Mouse (Mus musculus) liver, embryonic 16.5 days (tissue): ENCODE data around the gene Adam11. TPM values are rescaled to one million over a fixed set of nuclear protein-coding genes. Genes with fewer than 3 reads are reported as not detected.

Experiments
- ATAC-seq: fragments of 200-750 bp; cut with Nextera tagmentation; 2 replicates; pipeline ENCODE4 v1.8.0; 2017; ENCODE audit warnings: low read depth, mild to moderate bottlenecking, moderate number of reproducible peaks, moderate library complexity
- H3K27ac ChIP-seq: fragments of 300-500 bp; sonication (generic); 2 replicates; pipeline ENCODE4 v1.5.1; 2014; ENCODE audit warnings: mild to moderate bottlenecking, low read length
- H3K27me3 ChIP-seq: fragments of 300-500 bp; sonication (generic); 2 replicates; pipeline ENCODE4 v1.6.1; 2014; ENCODE audit warnings: low read depth, low read length, mixed read lengths; ENCODE audit not compliant: control insufficient read depth, insufficient read depth
- H3K36me3 ChIP-seq: fragments of 300-500 bp; sonication (generic); 2 replicates; pipeline ENCODE4 v1.6.1; 2014; ENCODE audit warnings: mild to moderate bottlenecking; ENCODE audit not compliant: control insufficient read depth, insufficient read depth
- H3K4me1 ChIP-seq: fragments of 300-500 bp; sonication (generic); 2 replicates; pipeline ENCODE4 v1.6.1; 2014; ENCODE audit warnings: low read depth, low read length, mixed read lengths; ENCODE audit not compliant: control insufficient read depth
- H3K4me2 ChIP-seq: fragments of 300-500 bp; sonication (generic); 2 replicates; pipeline ENCODE4 v1.6.1; 2014; ENCODE audit warnings: low read depth, low read length, mixed read lengths
- H3K4me3 ChIP-seq: fragments of 300-500 bp; sonication (generic); 2 replicates; pipeline ENCODE4 v1.5.1; 2014; ENCODE audit warnings: low read depth, mild to moderate bottlenecking, low read length
- H3K9ac ChIP-seq: fragments of 300-500 bp; sonication (generic); 2 replicates; pipeline ENCODE4 v1.6.1; 2014; ENCODE audit warnings: low read depth, low read length
- H3K9me3 ChIP-seq: fragments of 300-500 bp; sonication (generic); replicated peaks from 2 replicates; pipeline ENCODE4 v1.6.1; 2016; ENCODE audit warnings: low read length; ENCODE audit not compliant: control insufficient read depth
- WGBS: fragments of 180-500 bp; shearing (Covaris S2); extraction: QIAGEN DNeasy Blood & Tissue Kit; methylation state at CpG from one replicate; pipeline ENCODE4 v1.1.7; 2014; ENCODE audit not compliant: insufficient replicate concordance; 5-methylcytosine and 5-hydroxymethylcytosine counted together
- polyA plus RNA-seq: library from polyadenylated mRNA; unstranded; fragments of >200 nt; fragmentation: Nextera tagmentation; extraction: Ambion mirVana; gene quantifications from 2 replicates; pipeline ENCODE4 v1.2.1, GENCODE M21; 2015

Gene Adam11
- polyA plus RNA-seq, 1 experiment from 2014 or later = 0.35 TPM

DNA sequence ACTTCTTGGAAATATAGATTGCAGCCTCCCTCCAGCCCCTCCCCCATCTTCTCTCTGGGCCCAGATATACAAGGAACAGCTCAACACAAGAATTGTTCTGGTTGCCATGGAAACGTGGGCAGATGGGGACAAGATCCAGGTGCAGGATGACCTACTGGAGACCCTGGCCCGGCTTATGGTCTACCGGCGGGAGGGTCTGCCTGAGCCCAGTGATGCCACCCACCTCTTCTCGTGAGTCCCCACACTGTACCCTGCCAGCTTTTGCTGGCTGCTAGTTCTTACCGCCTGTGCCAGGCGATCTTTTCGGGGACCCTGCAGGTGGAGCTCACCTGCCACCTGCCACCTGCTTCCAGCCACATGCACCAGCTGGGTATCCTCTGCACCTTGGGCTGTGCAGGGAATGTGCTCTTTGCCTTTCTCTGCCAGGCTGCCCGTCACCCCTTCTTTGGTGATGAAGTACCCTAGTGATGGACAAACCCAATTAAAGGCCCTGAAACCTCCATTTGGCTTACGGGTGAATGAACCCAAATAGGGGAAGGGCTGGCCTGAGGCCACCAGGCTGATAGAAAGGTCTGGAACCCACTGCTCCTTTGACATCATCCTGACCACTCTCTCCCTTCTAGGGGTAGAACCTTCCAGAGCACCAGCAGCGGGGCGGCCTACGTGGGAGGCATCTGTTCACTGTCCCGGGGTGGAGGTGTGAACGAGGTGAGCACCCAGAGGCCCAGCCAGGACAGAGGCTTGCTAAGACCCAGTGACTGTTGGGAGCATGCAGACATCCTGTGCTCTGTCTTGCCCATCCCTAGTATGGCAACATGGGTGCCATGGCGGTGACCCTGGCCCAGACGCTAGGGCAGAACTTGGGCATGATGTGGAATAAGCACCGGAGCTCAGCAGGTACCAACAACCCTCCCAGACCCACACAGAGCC, 11.8 kb downstream of the Adam11 start:
- WGBS = 63% methylated on average over 18 of the region's 18 CpGs

DNA sequence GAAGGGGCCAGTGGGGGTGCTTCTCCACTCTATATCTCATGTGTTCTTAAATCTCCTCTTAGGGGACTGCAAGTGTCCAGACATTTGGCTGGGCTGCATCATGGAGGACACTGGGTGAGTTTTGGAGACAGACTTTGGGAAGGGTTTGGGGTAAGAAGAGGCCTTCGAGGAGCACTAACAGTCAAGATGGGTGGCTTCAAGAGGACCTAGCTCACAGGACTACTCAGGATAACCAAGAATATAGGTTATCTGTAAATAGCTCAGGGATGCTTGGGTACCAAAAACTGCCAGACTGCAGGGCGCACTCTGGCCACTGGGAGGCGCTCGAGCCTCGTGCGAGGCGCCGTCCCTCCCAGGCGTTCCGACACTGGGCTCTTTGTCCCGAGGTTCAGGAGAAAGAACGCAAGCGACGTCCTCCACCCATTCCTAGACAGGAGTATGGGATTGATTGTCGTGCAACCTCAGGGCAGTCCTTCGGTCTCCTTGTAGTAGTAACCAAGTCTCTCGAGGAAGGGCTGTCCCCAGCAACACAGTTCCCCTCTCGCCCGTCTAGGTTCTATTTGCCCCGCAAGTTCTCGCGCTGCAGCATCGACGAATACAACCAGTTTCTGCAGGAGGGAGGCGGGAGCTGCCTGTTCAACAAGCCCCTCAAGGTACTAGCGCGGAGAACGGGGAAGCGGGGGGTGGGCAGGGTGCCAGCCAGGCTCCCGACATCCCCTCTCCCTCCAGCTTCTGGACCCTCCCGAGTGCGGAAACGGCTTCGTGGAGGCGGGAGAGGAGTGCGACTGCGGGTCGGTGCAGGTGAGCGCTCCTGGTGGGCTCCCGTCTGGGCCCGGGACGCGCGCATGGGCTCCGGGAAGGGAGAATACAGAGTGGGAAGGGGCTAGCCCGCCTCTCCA, 12.7 kb downstream of the Adam11 start:
- Histone ChIP-seq H3K4me3 (peak overlapping the region; percentile 49), H3K9me3 (no peaks in the 10 kb centered on the region), H3K36me3 (no peaks in the 10 kb centered on the region), H3K27me3 (peaks cover 20% of the 10 kb centered on the region), H3K4me2 (peak overlapping the region; percentile 70), H3K4me1 (peaks cover 6% of the 10 kb centered on the region), H3K27ac (no peak overlapping the region), H3K9ac (no peak overlapping the region)
- WGBS = under 1% methylated on average over 46 of the region's 46 CpGs
- peak; percentile 27; the same call in 1 of the 2 replicates for ATAC-seq

More for the DNA sequence above, 11.8 kb downstream of the Adam11 start:
- Histone ChIP-seq H3K4me3 (no peak overlapping the region), H3K9me3 (no peaks in the 10 kb centered on the region), H3K4me2 (no peak overlapping the region), H3K4me1 (peaks cover 6% of the 10 kb centered on the region), H3K9ac (no peak overlapping the region), H3K27ac (no peak overlapping the region), H3K36me3 (no peaks in the 10 kb centered on the region), H3K27me3 (peaks cover 19% of the 10 kb centered on the region)
- ATAC-seq = no peak

DNA sequence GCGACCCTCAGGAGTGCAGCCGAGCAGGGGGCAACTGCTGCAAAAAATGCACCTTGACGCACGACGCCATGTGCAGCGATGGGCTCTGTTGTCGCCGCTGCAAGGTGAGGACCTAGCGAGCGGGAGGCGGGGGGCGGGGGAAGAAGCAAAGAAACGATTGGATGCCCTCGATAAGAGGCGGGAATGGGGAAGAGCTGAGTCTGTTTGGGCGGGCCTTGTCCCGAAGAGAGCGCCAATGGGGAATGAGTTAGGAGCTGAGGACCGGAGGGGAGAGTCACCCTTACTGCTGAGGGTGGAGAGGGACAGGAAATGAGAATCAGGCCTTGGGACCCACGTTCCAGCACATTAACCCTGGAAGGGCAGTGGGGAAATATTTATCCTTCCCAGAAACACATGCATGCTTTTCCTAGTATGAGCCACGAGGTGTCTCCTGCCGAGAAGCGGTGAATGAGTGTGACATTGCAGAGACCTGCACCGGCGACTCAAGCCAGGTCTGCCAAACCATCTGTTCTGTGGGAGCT, 13.4 kb downstream of the Adam11 start:
- Histone ChIP-seq H3K4me1 (peaks cover 6% of the 10 kb centered on the region), H3K27ac (no peak overlapping the region), H3K4me2 (peak overlapping the region; percentile 70), H3K27me3 (peaks cover 20% of the 10 kb centered on the region), H3K36me3 (no peaks in the 10 kb centered on the region), H3K9ac (no peak overlapping the region), H3K9me3 (no peaks in the 10 kb centered on the region), H3K4me3 (peak overlapping the region; percentile 49)
- 4% methylated on average over 25 of the region's 25 CpGs for WGBS
- peak; percentile 63 for ATAC-seq

DNA sequence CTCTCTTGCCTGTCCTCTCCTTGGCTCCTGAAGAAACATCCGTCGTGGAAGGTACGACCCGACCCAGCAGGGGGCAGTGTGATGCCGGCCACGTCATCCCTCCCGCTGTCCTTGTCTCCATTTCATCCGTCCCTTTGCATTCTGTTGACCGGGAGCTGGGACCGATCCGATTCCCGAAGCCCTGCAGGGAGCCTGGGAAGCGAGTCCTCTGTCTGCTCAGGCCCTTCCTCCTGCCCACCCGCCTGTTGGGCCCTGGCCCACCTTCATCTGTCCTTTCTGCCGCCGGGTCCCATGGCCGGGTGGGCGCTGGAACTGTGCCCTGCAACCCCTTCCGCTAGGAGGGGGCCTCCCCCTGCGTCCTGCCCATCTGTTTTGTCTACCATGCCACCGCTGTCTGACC, 16.4 kb downstream of the Adam11 start:
- no peaks in the 10 kb centered on the region for H3K9me3 ChIP-seq
- H3K27me3 ChIP-seq = peaks cover 20% of the 10 kb centered on the region
- no peaks in the 10 kb centered on the region for H3K36me3 ChIP-seq
- no peak overlapping the region for H3K4me2 ChIP-seq
- 40% methylated on average over 21 of the region's 21 CpGs for WGBS
- ATAC-seq = no peak
- peaks cover 6% of the 10 kb centered on the region for H3K4me1 ChIP-seq
- H3K27ac ChIP-seq = no peak overlapping the region
- no peak overlapping the region for H3K4me3 ChIP-seq
- H3K9ac ChIP-seq = no peak overlapping the region

DNA sequence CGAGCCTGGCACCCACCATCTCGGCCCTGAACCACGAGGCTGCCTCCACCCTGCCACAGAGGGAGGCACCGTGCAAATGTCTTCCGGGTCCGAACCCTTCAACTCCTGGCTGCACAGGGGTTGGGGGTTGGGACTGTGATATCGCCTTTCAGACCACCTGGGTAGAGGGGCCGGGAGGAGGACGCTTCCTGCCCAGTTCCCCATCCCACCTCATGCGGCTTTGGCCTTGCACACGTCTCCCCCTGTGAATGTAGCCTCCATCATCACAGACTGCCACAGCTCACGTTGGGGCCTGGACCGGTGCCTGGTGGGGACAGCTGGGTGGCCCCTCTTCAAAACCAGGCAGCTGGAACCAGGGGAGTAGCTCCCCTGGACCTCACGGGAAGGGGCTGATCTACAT, 16.9 kb downstream of the Adam11 start:
- H3K27ac ChIP-seq = no peak overlapping the region
- peaks cover 6% of the 10 kb centered on the region for H3K4me1 ChIP-seq
- no peak overlapping the region for H3K9ac ChIP-seq
- H3K4me2 ChIP-seq = no peak overlapping the region
- WGBS = 62% methylated on average over 14 of the region's 14 CpGs
- no peak for ATAC-seq
- H3K4me3 ChIP-seq = no peak overlapping the region
- peaks cover 20% of the 10 kb centered on the region for H3K27me3 ChIP-seq
- H3K36me3 ChIP-seq = no peaks in the 10 kb centered on the region
- H3K9me3 ChIP-seq = no peaks in the 10 kb centered on the region

DNA sequence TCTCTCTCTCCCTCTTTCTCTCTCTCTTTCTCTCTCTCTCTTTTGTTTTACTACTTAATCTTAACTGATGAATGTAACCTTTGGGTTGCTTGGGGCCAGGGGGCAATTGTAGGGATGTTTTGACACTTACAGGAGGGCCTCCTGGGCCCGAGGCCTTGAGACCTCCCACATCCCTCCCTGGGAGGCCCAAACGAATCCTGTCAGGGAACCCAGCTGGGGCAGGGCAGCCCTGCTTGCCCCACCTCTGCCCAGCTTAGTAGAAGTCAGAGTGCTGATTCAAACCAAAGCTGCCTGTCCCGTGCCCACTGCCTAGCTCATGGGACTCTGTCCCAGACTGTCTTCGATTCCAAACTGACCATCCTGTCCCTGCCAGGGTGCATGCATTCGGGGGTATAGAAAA, 17.4 kb downstream of the Adam11 start:
- ATAC-seq = no peak
- H3K4me3 ChIP-seq = no peak overlapping the region
- peaks cover 20% of the 10 kb centered on the region for H3K27me3 ChIP-seq
- no peak overlapping the region for H3K4me2 ChIP-seq
- H3K9me3 ChIP-seq = no peaks in the 10 kb centered on the region
- H3K9ac ChIP-seq = no peak overlapping the region
- H3K36me3 ChIP-seq = no peaks in the 10 kb centered on the region
- WGBS = 39% methylated on average over 5 of the region's 5 CpGs
- H3K4me1 ChIP-seq = peaks cover 6% of the 10 kb centered on the region
- no peak overlapping the region for H3K27ac ChIP-seq

DNA sequence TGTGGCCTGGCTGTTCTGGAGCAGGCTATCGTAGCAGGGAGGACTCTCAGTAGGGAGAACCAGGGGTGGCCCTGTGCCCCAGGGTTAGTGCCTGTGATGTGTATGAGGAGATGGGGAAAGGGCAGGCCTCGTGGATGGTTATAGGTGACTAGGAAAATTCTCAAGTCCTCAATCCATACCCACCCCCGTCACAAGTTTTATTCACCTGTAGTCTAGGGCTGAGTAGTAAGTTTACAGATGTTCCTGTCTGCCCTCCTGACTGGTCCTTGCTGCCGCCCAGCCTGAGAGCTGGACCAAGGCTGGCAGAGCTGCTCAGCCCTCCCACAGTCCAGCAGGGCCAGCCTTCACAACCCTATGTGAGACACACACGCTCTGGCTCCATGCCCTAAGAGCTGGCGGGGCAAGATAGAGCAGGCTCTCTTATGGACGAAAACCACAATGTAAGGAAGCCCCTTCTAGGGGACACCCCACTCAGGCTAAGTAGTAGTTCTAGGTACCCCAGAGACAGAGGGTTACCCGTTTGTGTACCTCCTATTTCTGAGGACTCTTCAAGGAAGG, 17.9 kb downstream of the Adam11 start:
- Histone ChIP-seq H3K27ac (no peak overlapping the region), H3K27me3 (peaks cover 16% of the 10 kb centered on the region), H3K4me1 (peaks cover 4% of the 10 kb centered on the region), H3K9me3 (no peaks in the 10 kb centered on the region), H3K4me2 (no peak overlapping the region), H3K9ac (no peak overlapping the region), H3K36me3 (no peaks in the 10 kb centered on the region), H3K4me3 (no peak overlapping the region)
- WGBS = 51% methylated on average over 8 of the region's 8 CpGs
- ATAC-seq = no peak

DNA sequence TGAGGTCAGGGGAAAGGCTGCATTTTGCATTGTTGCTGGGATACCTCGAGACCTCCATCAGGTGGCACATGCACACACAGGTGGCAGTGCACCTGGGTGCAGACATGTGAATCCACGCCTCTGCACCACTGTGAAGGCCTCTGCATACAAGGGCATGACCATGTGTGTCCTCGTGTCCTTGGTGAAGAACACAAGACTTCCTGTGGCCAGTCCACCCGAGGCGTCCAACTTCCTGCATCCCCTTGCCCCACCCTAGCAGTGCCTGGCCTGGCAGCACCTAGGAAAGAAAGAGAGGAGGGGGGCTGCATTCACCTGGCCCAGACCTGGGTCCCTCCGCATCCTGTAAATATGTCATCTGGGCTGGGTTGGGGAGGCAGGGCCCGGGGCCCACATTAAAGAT, 18.6 kb downstream of the Adam11 start:
- Histone ChIP-seq H3K27me3 (peaks cover 10% of the 10 kb centered on the region), H3K4me2 (no peak overlapping the region)
- WGBS = 37% methylated on average over 7 of the region's 7 CpGs

More for the DNA sequence above, 18.6 kb downstream of the Adam11 start:
- no peaks in the 10 kb centered on the region; the same call in 1 of the 2 replicates for H3K4me1 ChIP-seq
- no peak for ATAC-seq
- no peaks in the 10 kb centered on the region for H3K36me3 ChIP-seq
- H3K9me3 ChIP-seq = no peaks in the 10 kb centered on the region
- H3K4me3 ChIP-seq = no peak overlapping the region
- H3K9ac ChIP-seq = no peak overlapping the region
- no peak overlapping the region for H3K27ac ChIP-seq
